Mouse (Mus musculus) embryo, embryonic 11.5 days (tissue): ENCODE results near the gene Slc4a7.
A peak's percentile ranks its signal among the peaks of the same experiment; 100 is the strongest.
"Not testable (repeated sequence)": the region's sequence is repeated elsewhere in the genome, so short reads cannot be mapped to it uniquely, and the experiment has no call there.

ENCODE experiments used
- DNase-seq: peaks from one replicate; pipeline ENCODE4 v3.0.0-alpha.2; 2012; ENCODE audit warnings: low read depth, low spot score

Slc4a7 gene

GRCm38 (mm10) chr14:14800332-14800731, 98.3 kb downstream of the Slc4a7 start:
- no peak for DNase-seq

DNA sequence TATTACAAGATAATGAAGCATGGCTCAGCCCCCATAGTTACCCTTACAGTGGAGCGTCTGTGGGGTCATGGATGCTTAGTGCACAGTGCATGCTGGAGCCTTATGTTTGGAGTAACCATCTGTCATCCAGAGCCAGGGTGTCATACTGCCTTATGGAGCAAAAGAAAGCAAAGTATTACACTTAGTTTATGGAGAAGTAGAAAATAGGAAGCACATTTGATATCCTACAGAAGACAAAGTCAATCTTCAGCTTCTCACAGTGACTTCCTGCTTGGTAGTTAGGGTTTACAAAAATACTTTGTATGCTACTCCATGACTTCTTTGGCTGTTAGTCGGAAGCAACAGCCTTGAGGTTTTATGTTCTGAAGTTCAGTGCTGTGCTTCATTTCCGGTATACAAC, 98.7 kb downstream of the Slc4a7 start:
- no peak for DNase-seq

DNA sequence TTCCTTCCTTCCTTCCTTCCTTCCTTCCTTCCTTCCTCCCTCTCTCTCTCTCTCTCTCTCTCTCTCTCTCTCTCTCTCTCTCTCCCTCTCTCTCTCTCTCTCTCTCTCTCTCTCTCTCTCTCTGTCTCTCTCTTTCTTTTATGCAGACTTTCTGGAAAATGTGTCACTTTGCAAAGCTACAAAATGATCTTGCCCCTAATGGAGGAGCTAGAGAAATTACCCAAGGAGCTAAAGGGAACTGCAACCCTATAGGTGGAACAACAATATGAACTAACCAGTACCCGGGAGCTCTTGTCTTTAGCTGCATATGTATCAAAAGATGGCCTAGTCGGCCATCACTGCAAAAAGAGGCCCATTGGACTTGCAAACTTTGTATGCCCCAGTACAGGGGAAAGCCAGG, 101.0 kb downstream of the Slc4a7 start, which contains the start of gene Nek10:
TSS of gene Nek10 (plus strand) at position 301 of the 400 bp plus-strand sequence.
- not testable (repeated sequence) for DNase-seq

DNA sequence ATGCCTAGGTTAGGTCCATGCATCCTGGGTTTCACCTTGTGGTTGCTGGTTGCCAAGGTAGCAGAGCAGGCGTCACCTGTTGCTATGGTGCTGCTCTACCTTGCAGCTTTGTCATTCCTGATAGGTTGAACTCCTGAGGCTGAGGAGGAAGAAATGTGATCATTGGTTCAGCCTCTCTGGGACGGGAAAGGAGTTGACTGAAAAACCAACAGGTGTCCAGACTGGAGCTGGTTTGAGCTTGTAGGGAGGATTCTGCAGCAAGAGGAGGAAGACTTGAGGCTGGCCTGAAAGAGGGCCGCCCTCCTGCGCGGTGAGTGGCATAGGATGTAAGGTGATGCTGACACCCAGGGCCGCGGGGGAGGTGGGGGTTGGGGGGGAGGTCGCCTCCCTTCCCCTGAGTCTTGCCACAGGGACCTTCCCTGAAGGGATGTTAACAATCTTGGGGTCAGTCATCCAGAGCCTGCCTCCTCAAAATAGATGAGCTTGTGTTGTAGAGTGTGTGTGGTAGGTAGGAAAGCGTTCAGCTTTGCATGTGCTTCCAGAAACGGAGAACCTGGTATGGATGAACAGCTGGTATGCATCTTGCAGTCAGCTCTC, 101.9 kb downstream of the Slc4a7 start:
- peak; percentile 19 for DNase-seq

DNA sequence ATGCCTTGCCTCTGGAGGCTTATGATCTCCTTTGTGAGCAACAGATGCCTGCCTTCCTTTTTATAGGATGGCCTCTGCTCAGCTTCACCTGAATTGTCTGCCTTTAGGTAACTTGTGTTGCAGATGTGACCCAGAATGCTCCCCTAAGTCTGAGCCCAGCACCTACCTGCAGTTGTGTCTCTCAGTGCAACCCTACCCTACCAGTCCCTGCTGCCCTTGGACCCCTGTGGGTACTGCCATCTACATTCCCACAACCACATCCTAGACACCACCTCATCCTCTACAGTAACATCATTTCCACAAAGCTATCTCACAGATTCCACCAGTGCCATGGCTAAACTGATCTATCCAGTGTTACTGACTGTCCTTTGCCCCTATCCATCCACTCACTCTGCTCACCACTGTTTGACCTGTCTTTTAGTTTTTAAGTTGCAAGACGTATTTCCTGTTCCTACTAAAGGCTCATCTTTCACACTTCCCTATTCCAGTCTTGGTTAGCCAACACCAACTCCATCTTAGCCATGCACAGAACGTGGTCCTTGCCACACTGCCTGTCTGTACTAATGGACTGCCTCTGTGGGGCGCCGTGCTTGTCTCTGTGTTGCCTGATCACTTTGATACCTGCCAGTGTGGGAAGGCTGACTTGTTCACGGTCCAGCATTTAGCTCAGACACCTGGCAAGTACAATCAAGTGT, 102.6 kb downstream of the Slc4a7 start:
- no peak for DNase-seq

GRCm38 (mm10) chr14:14832520-14833240, 130.6 kb downstream of the Slc4a7 start:
- DNase-seq, result no peak

GRCm38 (mm10) chr14:14833498-14833897, 131.4 kb downstream of the Slc4a7 start:
- DNase-seq, result no peak

- DNase-seq, result no peak
Observed at GRCm38 (mm10) chr14:14834266-14834665, 132.2 kb downstream of the Slc4a7 start.

DNA sequence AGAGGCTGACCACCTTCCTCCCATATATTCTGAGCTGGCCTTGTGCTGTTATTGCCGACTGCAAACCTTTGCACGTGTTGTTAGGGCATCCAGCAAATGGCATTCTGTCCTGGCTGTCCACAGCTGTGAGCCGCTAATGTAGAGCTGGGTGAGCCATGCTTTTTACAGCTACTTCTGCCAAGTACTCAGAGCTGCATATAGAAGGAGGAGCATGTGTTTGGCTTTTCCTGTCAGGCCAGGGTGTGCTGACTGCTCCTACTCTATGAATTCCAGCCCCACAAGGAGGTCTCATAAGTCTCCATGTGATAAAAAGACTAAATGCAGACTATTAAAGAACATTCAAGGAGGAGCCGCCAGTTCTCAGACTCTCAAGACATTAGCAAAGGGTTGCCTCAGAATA, 135.5 kb downstream of the Slc4a7 start:
- no peak for DNase-seq

GRCm38 (mm10) chr14:14838109-14838508, 136.0 kb downstream of the Slc4a7 start:
- DNase-seq, result no peak

- no peak for DNase-seq
Observed at GRCm38 (mm10) chr14:14842734-14843530, 140.9 kb downstream of the Slc4a7 start.
